Mouse (Mus musculus) bone marrow macrophage, adult 2 months (primary cell): ENCODE measurements around the gene Prkcz. TPM values are rescaled to one million over a fixed set of nuclear protein-coding genes. Genes with fewer than 3 reads are reported as not detected.
"Not testable (repeated sequence)": the region's sequence is repeated elsewhere in the genome, so short reads cannot be mapped to it uniquely, and the experiment has no call there.

ENCODE experiments used
- H3K27ac ChIP-seq: 2 replicates; pipeline ENCODE4 v1.5.1; 2012; ENCODE audit warnings: low read depth, low read length; ENCODE audit not compliant: insufficient read depth
- H3K4me1 ChIP-seq: 2 replicates; pipeline ENCODE4 v1.6.1; 2012; ENCODE audit warnings: low read length; ENCODE audit not compliant: control insufficient read depth, insufficient read depth
- H3K4me3 ChIP-seq: 2 replicates; pipeline ENCODE4 v1.5.1; 2012; ENCODE audit warnings: mild to moderate bottlenecking, low read length, moderate library complexity; ENCODE audit not compliant: insufficient read depth
- CTCF ChIP-seq: IDR thresholded peaks from 2 replicates; pipeline ENCODE4 v1.5.1; 2012; ENCODE audit warnings: low read depth, mild to moderate bottlenecking, low read length, moderate library complexity
- POLR2A ChIP-seq: IDR thresholded peaks from 2 replicates; pipeline ENCODE4 v1.6.1; 2012; ENCODE audit warnings: mild to moderate bottlenecking, low read depth, low read length, borderline replicate concordance
- polyA plus RNA-seq: library from polyadenylated mRNA; stranded (reverse); fragments of >200 nt; gene quantifications from 2 replicates; pipeline ENCODE4 v1.2.4, GENCODE M21; 2012; ENCODE audit not compliant: missing spikeins, insufficient read depth, insufficient read length

Prkcz gene
- polyA plus RNA-seq, 1 experiment = not detected

GRCm38 (mm10) chr4:155344299-155344600 is 16.9 kb downstream of the Prkcz start:
- TF ChIP-seq CTCF = no peak
- no peak for TF ChIP-seq POLR2A
- Histone ChIP-seq H3K4me3 (no peak overlapping the region), H3K27ac (no peak overlapping the region), H3K4me1 (peaks cover 4% of the 10 kb centered on the region; the same call in 1 of the 2 replicates)

GRCm38 (mm10) chr4:155343415-155344298 is 17.5 kb downstream of the Prkcz start:
- H3K27ac ChIP-seq = no peak overlapping the region
- TF ChIP-seq POLR2A (no peak), CTCF (no peak)
- H3K4me3 ChIP-seq = no peak overlapping the region
- peaks cover 4% of the 10 kb centered on the region; the same call in 1 of the 2 replicates for H3K4me1 ChIP-seq

GRCm38 (mm10) chr4:155336284-155337050 is 24.7 kb downstream of the Prkcz start:
- TF ChIP-seq CTCF = no peak
- no peak for TF ChIP-seq POLR2A

GRCm38 (mm10) chr4:155332253-155332652 is 28.9 kb downstream of the Prkcz start:
- H3K4me3 ChIP-seq = no peak overlapping the region
- TF ChIP-seq CTCF (no peak), POLR2A (no peak)
- H3K4me1 ChIP-seq = no peaks in the 10 kb centered on the region
- H3K27ac ChIP-seq = no peak overlapping the region

More at GRCm38 (mm10) chr4:155336284-155337050, 24.7 kb downstream of the Prkcz start:
- Histone ChIP-seq H3K4me3 (no peak overlapping the region), H3K4me1 (no peaks in the 10 kb centered on the region), H3K27ac (no peak overlapping the region)

GRCm38 (mm10) chr4:155328385-155328784 is 32.8 kb downstream of the Prkcz start:
- not testable (repeated sequence) for H3K4me3 ChIP-seq, H3K27ac ChIP-seq, H3K4me1 ChIP-seq

- TF ChIP-seq POLR2A (no peak), CTCF (no peak)
- no peak overlapping the region for H3K27ac ChIP-seq
- no peaks in the 10 kb centered on the region for H3K4me1 ChIP-seq
- H3K4me3 ChIP-seq = no peak overlapping the region
These were observed 35.4 kb downstream of the Prkcz start for GRCm38 (mm10) chr4:155325773-155326172.

- Histone ChIP-seq H3K4me3 (no peak overlapping the region), H3K27ac (no peak overlapping the region), H3K4me1 (no peaks in the 10 kb centered on the region)
- no peak for TF ChIP-seq CTCF
- no peak for TF ChIP-seq POLR2A
These were observed 36.6 kb downstream of the Prkcz start for GRCm38 (mm10) chr4:155324511-155324910.

GRCm38 (mm10) chr4:155323081-155323795 is 37.9 kb downstream of the Prkcz start:
- TF ChIP-seq POLR2A (no peak), CTCF (no peak)
- Histone ChIP-seq H3K4me3 (no peak overlapping the region), H3K27ac (no peak overlapping the region), H3K4me1 (no peaks in the 10 kb centered on the region)

- TF ChIP-seq CTCF = peak; percentile 47
- no peak for TF ChIP-seq POLR2A
- Histone ChIP-seq H3K27ac (no peak overlapping the region), H3K4me3 (no peak overlapping the region), H3K4me1 (no peaks in the 10 kb centered on the region)
These were observed 40.6 kb downstream of the Prkcz start for GRCm38 (mm10) chr4:155320281-155321244.
